Mouse (Mus musculus) neutrophil, adult 5-6 weeks (primary cell): Measurements from ENCODE around the gene Tat. TPM values are rescaled to one million over a fixed set of nuclear protein-coding genes. Genes with fewer than 3 reads are reported as not detected.
"Not testable (repeated sequence)": the region's sequence is repeated elsewhere in the genome, so short reads cannot be mapped to it uniquely, and the experiment has no call there.

Source experiments
- ATAC-seq: fragments of 151-379, 151-347 bp; 2 replicates; pipeline ENCODE4 v1.8.0; 2017; ENCODE audit warnings: mild to moderate bottlenecking, moderate TSS enrichment; ENCODE audit not compliant: insufficient number of reproducible peaks, poor library complexity, low FRiP score, severe bottlenecking; ENCODE audit errors: extremely low read depth
- total RNA-seq: library from RNA; stranded (forward); fragments of 200-1000 nt; gene quantifications from 2 replicates; pipeline ENCODE4 v1.2.3, GENCODE M21; 2017

The Tat gene
- total RNA-seq, 1 experiment from 2014 or later = not detected

DNA sequence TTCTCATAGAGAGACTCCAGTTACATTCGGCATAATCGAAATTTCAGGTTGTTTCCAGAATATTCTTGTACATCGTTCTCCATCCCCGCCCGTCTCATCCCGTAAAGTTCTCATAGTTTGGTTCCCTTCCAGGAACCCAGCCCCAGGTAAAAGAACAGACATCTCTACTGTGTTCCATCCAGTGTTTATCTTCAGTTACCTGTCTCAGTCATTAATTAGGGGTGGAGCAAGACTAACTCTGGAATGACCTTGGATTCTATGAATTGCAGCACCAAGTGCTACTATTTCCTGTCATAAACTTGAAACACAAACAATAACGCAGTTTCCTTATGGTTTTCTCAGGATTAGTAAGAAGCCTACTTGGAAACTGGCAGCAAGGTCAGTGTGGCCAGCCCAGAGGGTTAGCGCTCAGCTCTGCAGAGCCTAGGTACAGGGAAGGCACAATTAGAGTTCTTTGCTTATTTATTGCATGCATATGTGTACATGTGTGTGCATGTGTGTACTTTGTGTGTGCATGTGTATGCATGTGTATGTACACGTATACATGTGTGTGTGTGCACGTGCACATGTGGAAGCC is 32.6 kb downstream of the Tat start:
- ATAC-seq = no peak

DNA sequence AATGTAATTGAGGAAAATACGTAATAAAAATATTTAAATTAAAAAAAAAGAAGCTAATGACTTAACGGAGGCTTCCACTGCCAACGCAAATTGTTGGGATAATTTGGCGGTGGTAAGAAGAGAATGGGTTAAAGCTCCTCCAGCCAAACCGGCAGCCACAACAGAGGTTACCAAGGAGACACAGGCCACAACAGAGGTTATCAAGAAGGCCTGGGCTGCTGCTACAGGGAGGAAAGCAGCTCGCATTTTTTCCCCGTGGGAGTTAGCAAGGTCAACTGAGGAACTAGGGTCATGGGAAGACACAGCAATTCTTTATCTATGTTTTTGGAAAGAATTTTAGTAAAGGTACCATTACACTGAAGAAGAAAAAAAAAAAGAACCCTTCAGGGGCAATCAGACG is 43.5 kb downstream of the Tat start:
- not testable (repeated sequence) for ATAC-seq

DNA sequence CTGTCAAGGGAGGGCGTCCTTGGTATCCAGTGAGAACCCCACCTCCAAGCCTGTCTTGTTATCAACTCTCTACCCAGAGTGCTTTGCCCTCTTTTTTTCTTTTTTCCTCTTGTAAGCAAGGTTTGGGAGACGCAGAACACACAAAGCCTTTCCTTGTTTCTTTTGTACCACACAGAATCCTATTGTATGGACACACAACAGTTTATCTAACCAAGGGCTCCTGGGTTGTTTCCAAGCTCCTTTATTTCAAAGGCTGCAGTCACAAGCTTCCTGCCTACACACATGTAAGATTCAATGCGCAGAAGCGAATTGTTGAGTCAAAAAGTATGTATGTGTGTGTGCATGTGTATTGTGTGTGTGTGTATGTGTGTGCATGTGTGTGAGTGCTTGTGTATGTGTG is 44.1 kb downstream of the Tat start:
- no peak for ATAC-seq

DNA sequence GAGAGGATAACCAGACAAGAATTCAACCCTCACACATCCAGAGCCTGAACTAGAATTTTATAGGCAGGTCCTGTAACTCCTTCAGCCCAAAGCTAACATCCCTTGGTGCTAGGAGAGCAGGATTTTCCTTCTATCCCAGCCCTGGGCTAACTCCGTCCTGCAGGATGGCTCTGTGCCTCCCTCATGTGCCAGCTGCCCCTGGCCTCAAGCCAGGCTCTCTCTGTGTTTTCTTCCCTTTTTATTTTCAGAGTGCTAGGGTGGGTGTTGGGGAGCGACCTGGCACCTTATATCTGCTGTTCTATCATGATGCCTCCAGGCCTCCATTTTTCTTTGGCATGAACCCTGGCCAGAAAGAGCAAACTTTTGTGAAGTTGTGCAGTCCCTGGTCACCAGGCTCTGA is 45.9 kb downstream of the Tat start:
- no peak for ATAC-seq

DNA sequence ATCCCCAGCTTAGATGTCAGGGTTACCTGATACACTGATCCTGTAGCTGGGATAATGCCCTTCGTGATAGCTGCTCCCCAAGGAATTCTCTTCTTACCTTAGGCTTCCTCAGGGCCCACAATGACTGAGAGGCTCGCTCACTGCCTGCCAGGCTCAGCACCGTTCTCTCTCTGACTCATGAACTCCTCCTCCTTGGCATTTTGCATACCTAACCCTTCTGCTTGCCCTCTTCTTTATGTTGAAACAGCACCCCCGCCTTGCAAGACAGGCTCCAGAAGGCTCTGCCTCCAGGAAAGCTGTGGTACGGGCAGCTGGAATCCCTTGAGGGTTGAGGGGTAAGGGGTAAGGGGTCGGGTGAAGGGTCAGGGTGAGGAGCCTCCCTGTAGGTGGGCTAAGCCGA is 49.0 kb downstream of the Tat start:
- ATAC-seq = no peak

DNA sequence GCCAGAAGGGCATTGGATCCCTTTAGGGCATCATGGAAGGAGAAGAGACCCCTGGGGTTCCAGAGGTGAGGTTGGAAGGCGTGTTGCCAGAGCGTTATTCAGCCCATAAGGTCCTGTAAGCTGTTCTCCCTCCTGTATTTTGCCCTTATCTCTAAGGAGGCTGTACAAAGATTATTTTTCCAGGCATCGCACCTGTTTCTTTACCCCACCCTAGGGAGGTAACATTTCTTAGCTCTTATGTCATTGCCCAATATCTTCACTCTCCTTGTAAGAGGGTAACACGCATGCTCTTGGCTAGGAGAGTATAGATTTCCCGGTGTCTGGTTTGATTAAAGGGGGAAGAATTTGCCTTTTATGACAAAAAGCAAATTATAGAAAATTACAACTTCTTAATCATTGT is 49.4 kb downstream of the Tat start, which contains the start of gene Chst4:
Gene Chst4, minus strand, starts transcription at position 82 of the 400 bp plus-strand sequence.
- ATAC-seq = no peak

DNA sequence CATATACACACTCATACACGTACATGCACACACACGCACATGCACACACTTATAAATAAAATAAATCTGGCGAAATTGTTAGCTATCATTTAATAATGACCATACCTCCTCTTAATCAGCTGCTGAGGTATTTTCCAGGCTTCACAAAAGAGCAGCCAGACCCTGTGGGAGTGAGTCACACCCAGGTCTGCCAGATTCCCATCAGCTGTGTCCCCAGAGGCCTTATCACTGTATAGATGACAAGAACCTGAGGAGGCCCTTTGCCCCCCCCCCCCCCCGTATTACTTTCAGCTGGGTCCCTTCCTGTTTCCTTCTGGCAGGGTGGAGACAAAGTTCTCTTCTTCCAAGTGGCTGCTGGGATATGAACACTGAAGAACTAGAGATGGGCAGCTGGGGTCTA is 50.3 kb downstream of the Tat start:
- ATAC-seq = no peak

Other genes with a start within 250 kb of the Tat start
- 106 and 107 TPM in 2 replicates for gene Ap1g1, start 211.9 kb upstream of the Tat start, total RNA-seq
- 7.7 and 9.1 TPM in 2 replicates for gene Phlpp2, start 121.9 kb upstream of the Tat start, total RNA-seq
- 0.49 TPM in 1 of 2 replicates, not detected in the other for gene Marveld3, start 28.2 kb upstream of the Tat start, total RNA-seq
- not detected in 2 replicates for gene Chst4, start 49.3 kb downstream of the Tat start, total RNA-seq
- gene Zfp612, start 89.3 kb downstream of the Tat start, total RNA-seq = 0.25 and 1.0 TPM in 2 replicates
- gene Gm21964, start 110.8 kb downstream of the Tat start, total RNA-seq = not detected in 2 replicates
- not detected in 2 replicates for gene Gm17720, start 112.3 kb downstream of the Tat start, total RNA-seq
- not detected in 2 replicates for gene Calb2, start 177.8 kb downstream of the Tat start, total RNA-seq
- gene Cmtr2, start 225.2 kb downstream of the Tat start, total RNA-seq = 4.3 and 5.6 TPM in 2 replicates